Mouse (Mus musculus) embryo, embryonic 10 days (tissue): ENCODE measurements around the gene Shf.
"Not testable (repeated sequence)": the region's sequence is repeated elsewhere in the genome, so short reads cannot be mapped to it uniquely, and the experiment has no call there.

ENCODE experiments used
- DNase-seq: peaks from one replicate; pipeline ENCODE4 v3.0.0-alpha.2; 2015; ENCODE audit warnings: low spot score

The Shf gene

DNA sequence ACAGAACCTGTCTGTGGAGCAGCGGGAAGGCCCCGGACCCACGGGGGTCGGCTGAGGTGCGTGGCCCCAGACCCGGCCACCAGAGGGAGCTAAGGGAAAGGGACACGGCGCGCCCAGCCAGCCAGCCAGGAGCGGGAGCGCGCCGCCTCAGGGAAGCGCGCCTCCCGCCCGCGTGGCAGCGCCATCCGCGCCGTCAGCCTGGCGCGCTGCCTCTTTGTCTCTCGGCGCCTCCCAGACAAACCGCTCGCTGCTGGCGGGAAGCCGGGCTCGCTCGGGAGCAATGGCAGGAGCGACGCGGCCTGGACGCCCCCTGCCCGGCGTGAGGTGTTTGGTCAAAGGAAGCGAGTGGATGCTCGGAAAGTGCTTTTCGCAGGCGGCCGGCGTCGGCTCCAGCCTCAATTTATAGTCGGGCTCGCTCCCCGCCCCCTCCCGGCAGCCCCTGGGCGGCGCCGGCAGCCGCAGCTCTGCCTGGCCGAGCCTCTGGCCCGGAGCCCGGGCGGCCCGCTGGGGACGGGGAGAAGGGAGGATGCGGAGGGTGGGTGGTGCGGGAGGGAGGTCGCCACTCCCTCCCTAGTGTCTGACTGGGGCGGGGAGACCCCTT, 20.3 kb downstream of the Shf start:
- DNase-seq = peak; percentile 91

DNA sequence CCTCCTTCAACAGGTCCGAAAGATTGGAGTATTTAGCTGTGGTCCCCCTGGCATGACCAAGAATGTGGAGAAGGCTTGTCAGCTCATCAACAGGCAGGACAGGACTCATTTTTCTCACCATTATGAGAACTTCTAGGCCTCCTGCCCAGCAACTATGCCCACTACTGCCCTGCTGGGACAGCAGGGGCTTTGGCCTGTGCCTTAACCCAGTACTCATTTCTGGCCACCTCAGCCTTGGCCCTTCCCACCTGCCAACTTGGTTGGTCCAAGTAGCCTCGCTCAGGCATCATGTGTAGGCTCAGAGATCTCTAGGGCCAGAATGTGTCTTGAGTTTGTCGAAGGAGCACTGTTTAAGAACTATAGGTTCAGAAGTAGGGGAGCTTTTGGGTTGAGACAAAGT, 21.7 kb downstream of the Shf start:
- no peak for DNase-seq

DNA sequence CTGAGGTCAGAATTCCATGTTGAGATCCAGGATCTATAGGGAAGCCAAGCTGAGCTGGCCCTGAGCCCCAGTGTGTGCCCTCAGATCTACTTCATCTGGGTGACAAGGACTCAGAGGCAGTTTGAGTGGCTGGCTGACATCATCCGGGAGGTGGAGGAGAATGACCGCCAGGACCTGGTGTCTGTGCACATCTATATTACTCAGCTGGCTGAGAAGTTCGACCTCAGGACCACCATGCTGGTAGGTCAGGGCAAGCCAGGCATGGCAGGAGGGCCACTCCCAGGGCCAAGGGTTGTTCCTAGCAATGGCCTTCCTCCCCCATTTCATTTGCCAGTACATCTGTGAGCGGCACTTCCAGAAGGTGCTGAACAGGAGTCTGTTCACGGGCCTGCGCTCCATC, 22.8 kb downstream of the Shf start:
- not testable (repeated sequence) for DNase-seq

DNA sequence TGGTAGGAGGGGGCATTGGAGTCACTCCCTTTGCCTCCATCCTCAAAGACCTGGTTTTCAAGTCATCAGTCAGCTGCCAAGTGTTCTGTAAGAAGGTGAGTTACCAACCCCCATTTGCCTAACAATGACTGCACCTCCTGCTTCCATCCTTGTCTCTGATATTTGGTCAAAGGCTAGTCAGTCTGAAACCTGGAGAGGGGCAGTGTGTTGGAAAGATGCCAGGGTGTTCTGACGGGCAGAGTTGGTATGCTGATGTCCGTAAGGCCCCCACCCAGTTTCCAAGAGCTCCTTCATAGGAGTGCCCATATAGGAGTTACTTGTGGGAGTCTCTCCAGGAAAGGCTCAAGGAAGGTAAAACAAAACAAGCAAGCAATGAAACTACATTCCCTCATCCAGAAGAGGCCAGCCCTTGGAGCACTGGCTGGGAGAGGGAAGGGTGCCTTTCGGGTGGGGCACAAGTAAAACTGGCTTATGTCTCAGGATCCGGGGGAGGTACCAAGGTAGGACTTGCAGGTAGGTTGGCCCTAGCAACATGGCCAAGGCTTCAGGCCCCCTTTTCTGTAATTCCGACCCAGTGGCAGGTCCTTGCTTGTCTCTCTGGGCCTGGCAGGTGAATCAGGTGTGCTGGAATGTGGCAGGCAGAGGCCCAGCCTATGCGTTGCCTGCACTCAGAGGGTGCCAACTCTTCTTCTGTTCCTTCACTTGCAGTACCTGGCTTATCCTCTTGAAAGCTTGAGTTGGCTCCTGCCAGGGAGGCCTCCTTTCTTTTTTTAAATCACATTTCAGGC, 23.7 kb downstream of the Shf start:
- DNase-seq = no peak

DNA sequence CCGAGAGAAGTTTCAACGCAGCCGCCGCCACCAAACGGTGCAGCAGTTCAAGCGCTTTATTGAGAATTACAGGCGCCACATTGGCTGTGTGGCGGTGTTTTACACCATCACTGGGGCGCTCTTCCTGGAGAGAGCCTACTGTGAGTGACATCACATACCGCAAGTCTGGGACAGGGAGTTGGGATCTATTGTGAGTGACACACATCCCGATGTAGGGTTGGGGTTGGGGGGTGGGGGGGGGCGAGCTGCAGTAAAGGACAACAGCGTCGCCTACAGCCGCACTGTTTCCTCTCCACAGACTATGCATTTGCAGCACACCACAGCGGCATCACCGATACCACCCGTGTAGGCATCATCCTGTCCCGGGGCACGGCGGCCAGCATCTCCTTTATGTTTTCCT, 31.7 kb downstream of the Shf start:
- no peak for DNase-seq

DNA sequence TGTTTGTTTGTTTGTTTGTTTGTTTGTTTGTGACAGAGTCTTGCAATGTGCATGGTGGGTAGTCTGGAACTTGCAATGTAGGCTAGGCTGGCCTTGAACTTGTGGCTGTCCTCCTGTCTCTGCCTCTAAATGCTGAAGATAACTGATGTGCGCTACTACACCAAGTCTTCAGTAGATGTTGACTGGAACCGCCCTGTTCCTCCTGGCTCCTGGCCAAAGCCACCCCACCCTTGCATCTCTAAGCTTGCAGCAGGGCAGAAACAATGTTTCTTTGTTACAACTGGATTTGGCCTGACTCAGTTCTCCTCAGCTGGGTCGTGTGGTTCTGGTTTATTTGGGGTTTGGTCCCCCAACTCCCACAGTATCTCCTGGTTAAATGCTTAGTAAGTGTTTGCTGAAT, 34.8 kb downstream of the Shf start:
- no peak for DNase-seq

DNA sequence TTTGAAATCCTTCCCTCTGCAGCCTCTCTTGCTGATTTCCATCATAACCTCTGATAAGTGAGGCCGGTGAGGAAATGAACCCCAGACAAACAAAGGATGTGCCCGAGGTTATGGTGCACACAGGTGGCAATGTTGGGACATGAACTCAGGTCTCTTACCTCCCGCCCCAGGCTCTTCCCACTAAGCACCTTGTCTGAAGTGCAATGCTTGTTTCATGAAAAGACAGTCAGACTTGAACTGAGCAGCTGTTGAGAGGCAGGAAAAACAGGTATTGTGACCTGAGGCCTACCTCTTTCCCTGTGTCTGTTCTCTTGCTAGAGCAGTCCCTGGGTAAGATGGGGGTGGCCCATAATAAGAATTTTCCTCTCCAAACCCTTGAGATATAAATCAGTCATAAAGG, 36.7 kb downstream of the Shf start:
- no peak for DNase-seq

DNA sequence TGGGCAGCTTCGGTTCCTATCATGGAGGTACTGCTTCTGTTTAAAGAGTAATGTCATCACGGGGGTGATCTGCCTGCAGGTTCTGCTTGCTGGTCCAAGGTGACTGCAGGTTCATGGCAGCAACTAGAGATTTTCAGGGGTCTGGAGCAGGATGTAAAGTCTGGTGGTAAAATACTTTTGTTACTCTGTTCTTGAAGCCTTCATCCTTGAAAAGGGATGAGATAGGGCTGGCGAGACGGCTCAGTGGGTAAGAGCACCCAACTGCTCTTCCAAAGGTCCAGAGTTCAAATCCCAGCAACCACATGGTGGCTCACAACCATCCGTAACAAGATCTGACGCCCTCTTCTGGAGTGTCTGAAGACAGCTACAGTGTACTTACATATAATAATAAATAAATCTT, 38.6 kb downstream of the Shf start:
- not testable (repeated sequence) for DNase-seq

DNA sequence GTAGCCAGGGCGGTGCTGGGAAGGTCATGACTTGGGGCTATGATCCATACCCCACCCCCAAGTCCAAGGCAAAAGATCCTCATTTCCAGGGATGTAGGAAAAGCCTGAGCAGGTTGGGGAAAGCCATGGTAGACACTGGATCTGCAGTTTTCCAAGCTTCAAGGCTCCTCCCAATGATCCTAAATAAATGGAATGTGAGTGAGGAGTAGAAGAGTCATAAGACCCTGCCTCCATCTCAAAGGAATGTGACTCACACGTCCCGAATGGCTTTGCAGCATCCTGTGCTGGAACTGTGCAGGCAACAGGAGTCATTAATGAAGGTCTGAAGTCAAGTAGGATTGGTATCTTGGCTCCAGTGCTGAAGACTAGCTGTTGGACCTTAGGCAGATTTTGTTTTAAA, 41.0 kb downstream of the Shf start:
- DNase-seq = no peak

DNA sequence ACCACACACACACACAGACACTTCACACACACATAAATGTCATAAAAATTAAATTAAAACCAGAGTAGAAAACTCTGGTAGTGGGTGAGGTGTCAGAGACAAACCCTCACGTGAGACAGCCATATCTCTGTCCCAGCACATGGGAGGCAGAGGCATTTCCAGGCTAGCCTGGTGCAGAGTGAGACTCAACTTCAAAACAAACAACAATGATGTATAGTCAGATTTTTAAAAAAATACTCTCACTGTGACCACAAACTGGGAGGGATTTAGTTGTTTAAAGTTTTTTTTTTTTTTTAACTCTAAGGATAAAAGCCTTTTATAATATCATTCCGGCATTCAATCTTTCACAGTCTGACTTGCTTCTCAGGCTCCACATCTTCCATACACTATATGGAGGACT, 43.6 kb downstream of the Shf start:
- no peak for DNase-seq

DNA sequence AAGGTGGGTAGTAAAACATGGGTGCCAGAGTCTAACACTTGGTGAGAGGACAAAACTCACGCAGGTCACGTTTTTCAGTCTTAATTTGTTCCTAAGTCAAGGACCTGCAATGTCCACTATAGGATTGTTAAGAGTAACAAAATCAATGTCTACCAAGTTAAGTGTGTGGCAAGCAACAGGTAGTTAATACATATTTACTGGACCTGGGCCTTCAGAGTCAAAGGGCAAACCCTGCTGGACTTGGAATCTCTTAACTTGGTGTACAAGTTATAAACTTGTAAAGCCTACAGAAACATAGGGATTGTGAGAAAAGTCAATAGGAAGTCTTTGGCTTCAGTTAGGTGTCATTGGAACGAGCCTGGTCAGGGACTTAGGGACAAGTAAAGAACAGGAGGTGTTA, 44.4 kb downstream of the Shf start:
- DNase-seq = no peak

DNA sequence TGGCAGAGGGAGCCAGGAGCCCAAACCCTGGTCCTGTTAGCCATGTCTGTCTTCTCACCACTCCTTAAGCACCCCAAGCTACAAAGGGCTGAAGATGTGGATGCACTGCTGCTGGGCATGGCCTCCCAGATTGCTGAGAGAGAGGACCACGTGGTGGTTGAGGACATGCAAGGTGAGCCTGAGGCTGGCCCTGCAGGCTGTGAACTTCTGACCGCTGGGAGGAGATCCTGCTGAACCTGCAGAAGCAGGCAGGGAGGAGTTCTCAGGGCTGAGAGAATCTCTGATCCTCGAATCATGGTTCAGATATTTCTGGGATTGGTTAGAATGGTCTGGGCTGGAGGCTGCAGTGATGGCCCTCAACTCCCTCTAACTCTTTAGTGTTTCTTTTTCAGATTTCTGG, 45.0 kb downstream of the Shf start:
- no peak for DNase-seq

DNA sequence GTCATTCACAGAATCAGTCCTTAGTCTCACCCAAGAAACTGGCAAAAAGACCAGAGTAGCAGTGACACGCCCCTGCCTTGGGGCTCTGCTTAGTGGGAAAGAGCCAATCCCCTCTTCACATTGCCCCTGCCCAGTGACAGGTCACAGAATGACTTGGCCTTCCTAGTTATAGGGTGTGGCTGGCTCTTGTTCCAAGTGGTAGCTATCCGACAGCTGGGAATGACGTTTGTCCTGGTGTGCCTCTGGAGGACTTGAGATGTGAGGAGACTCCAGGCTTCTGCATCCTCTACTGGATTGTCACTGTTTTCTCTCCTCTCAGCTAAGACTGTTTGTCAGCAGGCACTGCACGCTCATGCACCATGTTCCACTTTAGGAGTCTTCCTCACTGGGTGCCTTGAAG, 51.6 kb downstream of the Shf start:
- DNase-seq = no peak

DNA sequence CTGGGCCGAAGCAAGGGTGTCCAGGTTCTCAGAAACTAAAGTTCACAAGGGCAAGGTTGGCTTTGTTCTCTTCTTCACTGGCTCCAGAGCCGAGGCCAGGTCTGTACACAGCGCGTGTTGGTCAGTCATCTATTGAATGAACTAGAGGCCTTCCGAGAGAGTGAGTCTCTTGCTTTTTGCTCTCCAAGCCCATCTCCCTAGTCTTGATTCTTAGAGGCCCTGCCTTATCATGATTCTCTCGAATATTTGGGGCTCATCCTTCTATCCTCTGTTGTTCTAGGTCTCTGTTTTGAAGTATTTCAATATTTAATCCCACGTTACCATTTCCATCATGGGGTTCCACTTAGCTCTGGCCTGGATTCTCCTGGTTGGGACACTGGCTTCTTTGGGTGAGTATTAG, 53.6 kb downstream of the Shf start, which contains the start of gene Duox1:
Gene Duox1, plus strand, starts transcription at position 301 of the 400 bp plus-strand sequence.
- DNase-seq = no peak

DNA sequence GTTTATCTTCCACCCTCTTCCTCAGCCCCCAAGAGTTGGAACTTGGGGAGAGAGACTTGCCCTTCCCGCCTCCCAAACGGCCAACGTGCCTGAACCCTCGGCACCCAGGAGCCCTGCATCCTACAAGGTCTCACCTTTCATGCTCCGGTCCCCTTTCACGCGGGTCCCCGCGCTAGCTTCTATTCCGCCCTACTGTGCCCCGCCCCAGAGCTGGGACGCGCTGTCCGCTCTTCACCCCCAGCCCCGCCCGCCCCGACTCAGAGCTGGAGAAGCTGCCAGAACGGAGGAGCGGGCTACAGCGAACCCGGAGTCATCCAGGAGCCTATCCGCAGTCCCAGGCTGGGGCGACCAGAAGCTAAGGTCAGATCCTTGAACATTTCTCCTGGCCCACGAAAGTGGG, 55.4 kb downstream of the Shf start, which contains the start of gene Duoxa1:
Gene Duoxa1, minus strand, starts transcription at position 195 of the 400 bp plus-strand sequence.
- DNase-seq = no peak

DNA sequence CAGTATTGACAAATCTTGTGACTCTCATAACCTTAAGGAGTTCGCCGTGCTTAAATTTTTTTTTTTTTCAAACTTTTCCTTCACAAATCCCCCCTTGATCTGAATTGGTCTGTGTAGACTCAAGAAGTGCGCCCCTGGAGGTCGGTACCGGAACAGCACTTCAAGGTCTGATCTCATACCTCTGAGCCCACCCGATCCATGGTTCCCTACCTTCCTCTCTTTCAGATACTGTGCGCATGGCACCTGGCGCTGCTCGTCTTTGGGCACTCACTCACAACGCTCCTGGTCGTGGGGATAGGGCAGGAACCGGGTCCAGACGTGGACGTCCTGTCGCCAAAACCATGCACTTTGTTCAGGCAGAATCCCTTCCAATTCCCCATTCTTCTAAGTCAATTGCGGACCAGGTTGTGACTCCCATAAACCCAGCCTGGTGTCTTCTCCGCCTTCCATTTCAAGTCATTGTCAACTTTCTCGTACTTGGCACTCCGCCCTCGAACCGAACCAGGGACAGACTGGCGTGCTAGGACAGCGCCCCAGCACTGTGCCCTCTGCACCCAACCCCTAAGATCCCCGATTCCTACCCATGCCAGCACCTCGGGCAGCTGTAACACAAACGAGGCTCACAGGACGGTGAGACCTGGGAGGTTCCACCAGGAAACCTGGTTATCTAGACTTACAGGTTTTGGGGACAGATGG, 56.1 kb downstream of the Shf start:
- peak; percentile 88 for DNase-seq

DNA sequence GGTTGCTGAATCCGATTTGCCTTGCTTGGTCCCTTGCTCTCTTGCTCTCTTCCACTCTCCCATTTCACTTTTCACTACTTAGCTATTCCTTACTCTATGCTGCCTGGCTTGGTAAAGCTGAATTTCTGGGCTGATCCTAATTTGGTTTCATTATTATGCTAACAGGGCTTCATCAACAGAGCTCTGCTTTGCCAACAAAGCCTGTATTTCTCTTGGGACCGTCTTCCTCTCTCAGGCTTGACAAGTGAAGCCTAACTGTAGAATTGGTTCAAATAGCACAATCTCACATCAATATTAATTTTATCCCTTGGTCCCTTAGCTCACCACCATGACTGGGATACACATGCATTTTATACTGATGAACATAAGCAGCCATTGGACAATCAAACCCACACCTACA, 57.4 kb downstream of the Shf start:
- DNase-seq = no peak

DNA sequence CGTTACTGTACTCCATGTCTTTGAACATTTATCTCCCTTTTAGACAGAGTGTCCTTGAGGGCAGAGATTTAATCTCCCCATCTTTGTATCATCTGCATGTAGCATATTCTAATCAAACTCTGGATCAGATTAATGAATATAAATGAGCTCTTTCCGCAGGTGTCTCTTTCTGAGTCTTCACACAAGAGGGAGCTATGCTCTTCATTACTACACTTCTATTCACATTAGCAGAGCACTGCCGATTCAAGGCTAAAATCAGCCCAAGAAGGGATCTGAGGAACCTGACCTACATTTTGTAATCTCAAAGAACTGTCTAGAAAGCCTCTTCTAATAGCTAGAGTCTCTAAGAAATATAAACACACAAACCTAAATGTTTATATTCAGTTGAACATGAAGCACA, 59.3 kb downstream of the Shf start:
- DNase-seq = no peak

DNA sequence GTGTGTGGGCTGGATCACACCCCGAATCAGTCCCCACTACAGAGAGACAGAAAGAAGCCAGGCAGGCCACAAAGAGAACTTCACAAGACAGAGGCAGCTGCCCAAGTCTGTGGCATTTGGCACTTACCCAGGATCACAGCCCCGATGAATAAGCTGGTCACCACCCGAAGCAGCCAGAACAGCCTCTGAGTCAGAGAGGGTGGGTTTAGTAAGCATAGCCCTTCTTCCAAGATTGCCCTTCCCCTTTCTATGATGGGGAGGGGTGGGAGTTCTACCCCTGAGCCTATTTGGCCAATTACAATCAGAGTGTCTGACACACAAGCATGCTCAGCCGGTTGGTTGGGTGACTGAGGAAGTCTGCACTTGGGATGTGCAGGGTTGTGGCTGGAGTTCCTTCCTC, 62.8 kb downstream of the Shf start:
- DNase-seq = no peak

DNA sequence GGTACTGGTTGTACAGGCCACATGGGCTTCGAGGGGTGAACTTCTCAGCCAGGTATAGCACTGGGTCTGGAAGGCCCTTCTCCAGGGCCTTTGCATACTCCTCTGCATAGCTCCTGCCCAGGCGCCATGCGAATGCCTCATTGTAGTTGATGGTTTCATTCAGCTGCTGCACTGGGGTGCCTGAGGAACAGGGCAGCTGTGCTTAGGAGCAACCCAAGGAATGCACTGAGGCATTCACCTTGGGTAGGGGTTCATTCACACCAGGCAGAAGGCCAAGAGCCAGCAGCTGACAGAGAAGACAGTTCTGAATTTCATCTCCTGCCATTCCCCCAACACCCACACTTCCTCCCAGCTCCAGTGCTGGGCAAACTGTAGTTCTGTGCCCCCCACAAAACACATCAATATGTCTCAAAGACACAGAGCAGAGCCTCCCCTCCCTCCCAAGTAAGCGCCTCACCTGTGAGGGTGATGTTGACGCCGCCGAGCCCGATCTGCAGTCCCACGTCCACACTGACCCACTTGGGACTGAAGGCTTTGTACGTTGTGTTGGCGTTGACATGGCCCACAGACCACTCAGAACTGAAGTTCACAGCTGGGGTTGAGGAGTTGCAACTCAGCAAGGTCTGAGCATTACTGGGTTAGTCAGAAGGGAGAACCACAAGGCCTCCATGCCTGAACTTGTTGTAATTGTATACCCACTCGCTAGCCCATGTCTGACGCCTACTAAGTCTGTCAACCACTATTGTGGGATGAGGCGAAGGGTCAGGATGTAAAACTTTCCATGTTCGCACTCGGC, 63.7 kb downstream of the Shf start:
- no peak for DNase-seq

DNA sequence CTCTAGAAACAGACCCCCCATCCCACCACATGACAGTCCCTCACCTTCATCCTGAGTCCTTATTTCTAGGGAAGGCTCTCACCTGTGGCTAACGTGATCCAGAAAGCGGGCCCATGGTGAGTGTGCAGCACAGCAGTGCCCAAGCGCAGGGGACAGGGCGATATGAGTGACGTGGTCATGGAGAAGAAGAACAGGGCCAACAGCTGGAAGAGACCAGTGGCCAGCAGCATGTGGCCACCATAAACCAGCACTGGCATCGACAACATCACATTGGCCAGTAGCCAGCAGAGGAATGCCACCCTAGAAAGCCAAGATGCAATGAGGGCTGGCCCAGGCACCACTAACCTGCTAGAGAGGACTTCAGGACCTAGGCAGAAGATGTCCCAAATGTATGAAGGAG, 64.4 kb downstream of the Shf start:
- no peak for DNase-seq

DNA sequence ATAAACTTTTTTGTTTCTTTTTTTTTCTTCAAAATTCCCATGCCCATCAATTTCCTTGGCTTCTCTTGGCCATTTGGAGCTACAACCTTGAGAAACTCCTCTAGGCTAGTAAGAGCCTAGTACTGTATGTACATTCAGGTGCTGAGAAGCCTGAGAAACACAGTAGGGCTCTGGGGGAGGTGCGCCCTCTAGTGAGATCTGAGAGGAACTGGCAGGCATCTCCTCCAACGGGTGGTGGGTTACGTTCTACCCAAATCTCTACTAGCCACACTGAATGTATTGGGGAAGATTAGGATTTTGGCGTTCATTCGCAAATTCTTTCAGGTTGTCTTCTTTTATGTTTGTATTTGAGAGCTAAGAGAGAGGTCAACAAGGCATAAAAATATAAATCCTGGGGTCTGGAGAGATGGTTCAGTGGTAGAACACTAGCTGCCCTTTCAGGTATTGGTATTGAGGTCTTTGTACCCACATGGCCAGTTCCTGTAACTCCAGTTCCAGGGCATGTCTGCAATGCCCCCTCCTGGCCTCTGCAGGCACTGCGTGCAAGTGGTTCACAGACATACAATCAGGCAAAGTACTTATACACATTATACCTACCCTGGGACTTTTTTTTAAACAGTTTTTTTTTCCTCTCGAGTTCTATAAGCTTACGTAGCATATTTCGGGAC, 66.3 kb downstream of the Shf start:
- peak; percentile 87 for DNase-seq
